In genomic region chr4:108905859-108906258, GRCm38 (mm10) we compare ENCODE assay signal across 13 mouse cellular contexts. TPM values are rescaled to one million over a fixed set of nuclear protein-coding genes. Genes with fewer than 3 reads are reported as not detected.
A peak's percentile ranks its signal among the peaks of the same experiment; 100 is the strongest.
DNase-seq lines count a peak whose midpoint lies in the region; ATAC-seq and TF ChIP-seq lines count a peak whose summit lies in the region.
"Had no signal": no experiment of that assay in that cellular context is flagged by ENCODE, and none has a peak within 500 bp of the region (broad histone marks: within the 10 kb centered on the region; RNA-seq: fewer than 3 reads in every experiment).

No protein-coding gene starts in this region.

- no peak overlapping the region for H3K27ac ChIP-seq in lung, postnatal 0 days (ENCODE audit: low read length)
- peak overlapping the region; percentile 33 for H3K27ac ChIP-seq in olfactory bulb, adult 2 months (ENCODE audit: insufficient read depth, low read depth, low read length)
- no peak overlapping the region for H3K27ac ChIP-seq in stomach, postnatal 0 days (replicated peaks)
- H3K27ac ChIP-seq: midbrain, embryonic 15.5 days had no signal

- H3K27me3 ChIP-seq in lung, postnatal 0 days (replicated peaks; ENCODE audit: insufficient read depth, low read length), result no peaks in the 10 kb centered on the region
- no peaks in the 10 kb centered on the region for H3K27me3 ChIP-seq in stomach, postnatal 0 days (ENCODE audit: control insufficient read depth, insufficient read depth, low read length)
- H3K27me3 ChIP-seq: heart, embryonic 12.5 days; midbrain, embryonic 15.5 days had no signal

- no peak overlapping the region for H3K4me2 ChIP-seq in lung, postnatal 0 days (replicated peaks; ENCODE audit: low read depth, low read length)
- no peak overlapping the region for H3K4me2 ChIP-seq in stomach, postnatal 0 days (replicated peaks; ENCODE audit: low read depth)
- H3K4me2 ChIP-seq: heart, embryonic 12.5 days; midbrain, embryonic 15.5 days had no signal

- H3K4me3 ChIP-seq in lung, postnatal 0 days (ENCODE audit: low read depth, low read length), result no peak overlapping the region
- H3K4me3 ChIP-seq in olfactory bulb, adult 2 months (ENCODE audit: insufficient read depth, low read depth, low read length), result no peak overlapping the region
- H3K4me3 ChIP-seq in stomach, postnatal 0 days (ENCODE audit: low read depth, low read length), result no peak overlapping the region
- H3K4me3 ChIP-seq: heart, embryonic 12.5 days; midbrain, embryonic 15.5 days had no signal

- no peak for TF ChIP-seq POLR2A in olfactory bulb, adult 2 months (IDR thresholded peaks at IDR 0.05; ENCODE audit: insufficient read depth, low read depth, low read length)

- no peak for TF ChIP-seq EP300 in lung, postnatal 0 days (IDR thresholded peaks at IDR 0.05)
- no peak for TF ChIP-seq EP300 in stomach, postnatal 0 days (optimal IDR thresholded peaks at IDR 0.05)

- no peaks in the 10 kb centered on the region for H3K36me3 ChIP-seq in lung, postnatal 0 days (ENCODE audit: insufficient read depth, low read length)
- H3K36me3 ChIP-seq in stomach, postnatal 0 days (ENCODE audit: control insufficient read depth, insufficient read depth, low read length), result no peaks in the 10 kb centered on the region
- H3K36me3 ChIP-seq: heart, embryonic 12.5 days; midbrain, embryonic 15.5 days had no signal

- H3K9me3 ChIP-seq in lung, postnatal 0 days (ENCODE audit: low read length), result no peaks in the 10 kb centered on the region
- H3K9me3 ChIP-seq in stomach, postnatal 0 days (ENCODE audit: control insufficient read depth, low read length), result no peaks in the 10 kb centered on the region
- H3K9me3 ChIP-seq: midbrain, embryonic 15.5 days had no signal

- peak; percentile 39 for DNase-seq in frontal cortex, postnatal 36 days (ENCODE audit: low spot score in 2 of 2)
- DNase-seq in frontal cortex, postnatal 14 days (ENCODE audit: low spot score in 2 of 2), result no peak
- DNase-seq in lung, postnatal 0 days (ENCODE audit: low spot score), result peak; percentile 26
- DNase-seq in lung, postnatal 36 days, result no peak
- peak; percentile 45 for DNase-seq in ZHBTc4 (ENCODE audit: low read depth, low spot score)
- no peak for DNase-seq in stomach, postnatal 0 days (ENCODE audit: low spot score)
- DNase-seq in cerebellum, postnatal 25 days, result no peak
- DNase-seq: kidney, postnatal 14 days; liver; thymus, postnatal 4 days had no signal

- H3K4me1 ChIP-seq in lung, postnatal 0 days (ENCODE audit: insufficient read depth, low read depth, low read length), result no peaks in the 10 kb centered on the region
- peaks cover 13% of the 10 kb centered on the region for H3K4me1 ChIP-seq in olfactory bulb, adult 2 months (ENCODE audit: control insufficient read depth, insufficient read depth, low read length)
- no peaks in the 10 kb centered on the region for H3K4me1 ChIP-seq in stomach, postnatal 0 days (replicated peaks; ENCODE audit: control insufficient read depth, insufficient read depth)
- H3K4me1 ChIP-seq: midbrain, embryonic 15.5 days had no signal

- 13% methylated on average over 6 of the region's 6 CpGs for WGBS in lung, postnatal 0 days
- WGBS in olfactory bulb, adult 2 months, result 5% methylated on average over 6 of the region's 6 CpGs
- 12% methylated on average over 6 of the region's 6 CpGs for WGBS in stomach, postnatal 0 days

- ATAC-seq in lung, postnatal 0 days, result no peak; the same call in 1 of the 2 replicates
- no peak for ATAC-seq in stomach, postnatal 0 days (ENCODE audit: low FRiP score, low TSS enrichment)
- ATAC-seq: midbrain, embryonic 15.5 days had no signal

- no peak for TF ChIP-seq CTCF in lung, postnatal 0 days (IDR thresholded peaks at IDR 0.05)
- TF ChIP-seq CTCF in olfactory bulb, adult 2 months (IDR thresholded peaks at IDR 0.05; ENCODE audit: insufficient read depth, low read depth, low read length), result no peak
- no peak for TF ChIP-seq CTCF in stomach, postnatal 0 days (IDR thresholded peaks at IDR 0.05; ENCODE audit: low read depth)

- H3K9ac ChIP-seq in lung, postnatal 0 days (replicated peaks; ENCODE audit: low read depth), result no peak overlapping the region
- H3K9ac ChIP-seq in stomach, postnatal 0 days (ENCODE audit: low read length), result no peak overlapping the region
- H3K9ac ChIP-seq: heart, embryonic 12.5 days; midbrain, embryonic 15.5 days had no signal

RNA-seq across cellular contexts. Expression of gene Rab3b, which starts 27.0 kb away (rescaled TPM):
- polyA plus RNA-seq in lung, postnatal 0 days (2015; fragmentation: Nextera tagmentation; extraction: Ambion mirVana), result 3.0 and 3.2 TPM in 2 replicates
- 395 TPM in 1 of 2 replicates, not detected in the other for polyA plus RNA-seq in olfactory bulb, adult 2 months (2012; ENCODE audit: insufficient read depth, insufficient read length, low replicate concordance, missing spikeins)
- polyA plus RNA-seq in stomach, postnatal 0 days (2015; fragmentation: Nextera tagmentation; extraction: Ambion mirVana), result 11.6 and 11.9 TPM in 2 replicates

RNA-seq across cellular contexts. Expression of gene A730015C16Rik, which starts 57.4 kb away (rescaled TPM):
- polyA plus RNA-seq in lung, postnatal 0 days (2015; fragmentation: Nextera tagmentation; extraction: Ambion mirVana), result 1.7 and 1.9 TPM in 2 replicates
- polyA plus RNA-seq in olfactory bulb, adult 2 months (2012; ENCODE audit: insufficient read depth, insufficient read length, low replicate concordance, missing spikeins), result not detected in 2 replicates
- 0.38 and 0.99 TPM in 2 replicates for polyA plus RNA-seq in stomach, postnatal 0 days (2015; fragmentation: Nextera tagmentation; extraction: Ambion mirVana)

RNA-seq across cellular contexts. Expression of gene Kti12, which starts 58.3 kb away (rescaled TPM):
- polyA plus RNA-seq in lung, postnatal 0 days (2015; fragmentation: Nextera tagmentation; extraction: Ambion mirVana), result 26.6 and 27.8 TPM in 2 replicates
- polyA plus RNA-seq in olfactory bulb, adult 2 months (2012; ENCODE audit: insufficient read depth, insufficient read length, low replicate concordance, missing spikeins), result not detected in 2 replicates
- polyA plus RNA-seq in stomach, postnatal 0 days (2015; fragmentation: Nextera tagmentation; extraction: Ambion mirVana), result 30.9 TPM in 2 replicates

Comparison
In these comparisons a context has a peak if more than half of its experiments do, and no peak if none do; other contexts are left out.
1. DNase-seq: peak in frontal cortex, postnatal 36 days (2 of 2), lung, postnatal 0 days (single experiment) and ZHBTc4 (single experiment); none in frontal cortex, postnatal 14 days (0 of 2), lung, postnatal 36 days (single experiment), stomach, postnatal 0 days (single experiment) and cerebellum, postnatal 25 days (0 of 2).
2. RNA of gene Rab3b, which starts 27.0 kb away (polyA plus RNA-seq): 395 TPM in olfactory bulb, adult 2 months; 11.6 to 11.9 TPM in stomach, postnatal 0 days and 3.0 to 3.2 TPM in lung, postnatal 0 days; every median in the first group is over 10 times any median in the second.
3. RNA of gene Kti12, which starts 58.3 kb away (polyA plus RNA-seq): 30.9 TPM in stomach, postnatal 0 days and 26.6 to 27.8 TPM in lung, postnatal 0 days; not detected in olfactory bulb, adult 2 months; every median in the first group is over 10 times any median in the second.